Mouse (Mus musculus) T-helper 17 cell (primary cell): ENCODE measurements around the gene Rnps1.
"Not testable (repeated sequence)": the region's sequence is repeated elsewhere in the genome, so short reads cannot be mapped to it uniquely, and the experiment has no call there.

Source experiments
- in situ Hi-C, 2 experiments: fragments of 300-600 bp; cut with MboI, MseI; formaldehyde crosslinking; loops; 1 replicate in 1 of 2; 2 replicates in 1 of 2; pipeline ENCODE4 v1.15.1; 2025; ENCODE audit warnings: high pct_unique_total_duplicates in 2 of 2

Rnps1 gene

GRCm38 (mm10) chr17:24414230-24414976 is at the start of gene Rnps1:
Rnps1 (plus strand) TSS chr17:24414565.
- in situ Hi-C loops, result no loop called here

- in situ Hi-C loops, result no loop called here
Measured at GRCm38 (mm10) chr17:24365863-24366262, 48.5 kb upstream of the Rnps1 start.

- in situ Hi-C loops, result no loop called here
Measured at GRCm38 (mm10) chr17:24375094-24375712, 39.2 kb upstream of the Rnps1 start.

GRCm38 (mm10) chr17:24375886-24376285 is 38.5 kb upstream of the Rnps1 start:
- in situ Hi-C loops, result no loop called here

- in situ Hi-C loops, result no loop called here
Measured at GRCm38 (mm10) chr17:24378496-24378895, 35.9 kb upstream of the Rnps1 start.

GRCm38 (mm10) chr17:24383789-24384188 is 30.6 kb upstream of the Rnps1 start:
- in situ Hi-C loops, result no loop called here

GRCm38 (mm10) chr17:24388711-24389110 is 25.7 kb upstream of the Rnps1 start:
- in situ Hi-C loops, result loop anchor here (5.0 kb wide), 2 partner anchors 54 to 111 kb away; partner anchors contain the start of gene Dnase1l2 (in 1 of the 2)

GRCm38 (mm10) chr17:24389865-24390264 is 24.5 kb upstream of the Rnps1 start:
- in situ Hi-C loops, result loop anchor here (5.0 kb wide), 2 partner anchors 52 to 113 kb away; partner anchors contain the start of gene Dnase1l2 (in 1 of the 2)

GRCm38 (mm10) chr17:24391149-24391548 is 23.2 kb upstream of the Rnps1 start:
- in situ Hi-C loops, result no loop called here

GRCm38 (mm10) chr17:24393527-24393926 is 20.8 kb upstream of the Rnps1 start:
- in situ Hi-C loops, result no loop called here

GRCm38 (mm10) chr17:24394456-24394855 is 19.9 kb upstream of the Rnps1 start:
- in situ Hi-C loops, result no loop called here

- in situ Hi-C loops, result no loop called here
Measured at GRCm38 (mm10) chr17:24402371-24402770, 12.0 kb upstream of the Rnps1 start.

- in situ Hi-C loops, result no loop called here
Measured at GRCm38 (mm10) chr17:24407116-24407803, 7.1 kb upstream of the Rnps1 start.

GRCm38 (mm10) chr17:24413557-24414211 is 681 bp upstream of the Rnps1 start:
- in situ Hi-C loops, result no loop called here

- in situ Hi-C loops, result no loop called here
Measured at GRCm38 (mm10) chr17:24415011-24415410, 646 bp downstream of the Rnps1 start.

GRCm38 (mm10) chr17:24416051-24416652 is 1.8 kb downstream of the Rnps1 start:
- in situ Hi-C loops, result no loop called here

GRCm38 (mm10) chr17:24423114-24423513 is 8.7 kb downstream of the Rnps1 start:
- in situ Hi-C loops, result no loop called here

GRCm38 (mm10) chr17:24424489-24424888 is 10.1 kb downstream of the Rnps1 start:
- in situ Hi-C loops, result no loop called here

GRCm38 (mm10) chr17:24425326-24425725 is 11.0 kb downstream of the Rnps1 start:
- in situ Hi-C loops, result not testable (repeated sequence)

- in situ Hi-C loops, result no loop called here
Measured at GRCm38 (mm10) chr17:24425905-24426304, 11.5 kb downstream of the Rnps1 start.

GRCm38 (mm10) chr17:24426471-24427169 is 12.3 kb downstream of the Rnps1 start, which contains the start of gene Eci1:
Eci1 (plus strand) TSS chr17:24426641.
- in situ Hi-C loops, result no loop called here
